Mouse (Mus musculus): Measurements from ENCODE around the gene Soat1. TPM values are rescaled to one million over a fixed set of nuclear protein-coding genes. Genes with fewer than 3 reads are reported as not detected.
"Not testable (repeated sequence)": the region's sequence is repeated elsewhere in the genome, so short reads cannot be mapped to it uniquely, and the experiment has no call there.

Gene Soat1
- polyA plus RNA-seq (2014; fragmentation: Nextera tagmentation; extraction: Ambion mirVana): 18.2 and 25.7 TPM in 2 replicates

DNA sequence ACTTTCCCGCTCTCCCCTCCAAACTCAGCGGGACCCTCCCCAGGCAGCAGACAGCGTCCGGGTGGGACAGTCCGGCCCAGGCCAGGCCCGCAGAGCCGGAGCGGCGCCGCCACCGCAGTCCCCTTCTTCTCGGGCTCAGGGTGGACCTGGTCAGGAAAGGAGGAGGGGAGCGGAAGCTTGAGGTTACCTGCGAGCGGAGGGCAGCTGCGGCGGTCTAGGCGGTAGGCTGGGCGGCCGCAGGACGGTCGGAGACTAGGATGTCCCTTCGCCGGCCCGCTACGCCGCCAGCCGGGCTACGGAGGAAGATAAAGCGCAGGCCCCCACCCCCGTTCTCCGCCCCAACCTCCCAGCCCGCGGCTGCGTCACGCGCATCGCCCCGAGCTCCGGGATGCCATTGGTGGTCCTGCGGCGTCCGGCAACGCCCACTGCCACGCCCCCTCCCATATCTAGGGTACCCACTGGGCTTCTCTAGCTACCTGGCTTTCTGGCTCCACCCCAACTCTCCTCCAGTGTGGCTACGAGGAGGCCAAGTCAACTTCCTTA is at the start of gene Soat1:
Gene Soat1 (minus strand): TSS at position 371 of the 543 bp plus-strand sequence.
- Histone ChIP-seq H3K9ac (ENCODE audit: low read depth, low read length) (peak within 1 kb of the TSS; percentile 78), H3K27ac (ENCODE audit: low read depth, low read length) (peak within 1 kb of the TSS; percentile 19; the same call in 1 of the 2 replicates), H3K9me3 (ENCODE audit: control insufficient read depth, low read length) (no peaks in the 10 kb centered on the region; the same call in 1 of the 2 replicates), H3K4me2 (replicated peaks; ENCODE audit: low read depth, low read length) (peak within 1 kb of the TSS; percentile 51), H3K27me3 (ENCODE audit: control insufficient read depth, insufficient read depth, low read length) (no peaks in the 10 kb centered on the region), H3K36me3 (ENCODE audit: control insufficient read depth, insufficient read depth, low read length) (no peaks in the 10 kb centered on the region), H3K4me1 (replicated peaks; ENCODE audit: control insufficient read depth, insufficient read depth, low read length) (no peaks in the 10 kb centered on the region), H3K4me3 (ENCODE audit: low read depth, low read length) (peak within 1 kb of the TSS; percentile 73)
- peak; percentile 98 for ATAC-seq (ENCODE audit: low FRiP score)
- DNase-seq (ENCODE audit: low spot score): peak; percentile 92
- under 1% methylated on average over 30 of the region's 46 CpGs for WGBS

DNA sequence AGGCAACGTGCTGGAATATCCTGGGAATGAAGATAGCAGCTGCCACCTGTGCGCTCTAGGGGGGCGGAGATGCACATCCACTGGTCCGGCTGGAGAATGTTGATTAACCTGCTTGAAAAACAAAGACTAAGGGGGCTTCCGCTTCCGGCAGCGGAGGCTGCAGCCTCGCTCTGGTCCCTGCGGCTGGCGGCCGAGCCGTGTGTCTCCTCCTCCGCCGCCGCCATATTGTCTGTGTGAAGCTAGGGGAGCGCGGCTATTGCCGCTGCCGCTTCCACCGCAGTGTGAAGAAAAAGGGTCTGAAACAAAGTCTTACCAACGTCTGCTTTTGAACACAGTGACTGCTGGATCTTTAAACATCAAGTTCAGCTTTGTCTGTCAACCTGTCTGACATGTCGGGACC is 49.7 kb upstream of the Soat1 start, which contains the start of gene Gm10031:
Gene Gm10031 (plus strand): TSS at position 171 of the 400 bp plus-strand sequence.
- not testable (repeated sequence) for ATAC-seq (ENCODE audit: low FRiP score)

DNA sequence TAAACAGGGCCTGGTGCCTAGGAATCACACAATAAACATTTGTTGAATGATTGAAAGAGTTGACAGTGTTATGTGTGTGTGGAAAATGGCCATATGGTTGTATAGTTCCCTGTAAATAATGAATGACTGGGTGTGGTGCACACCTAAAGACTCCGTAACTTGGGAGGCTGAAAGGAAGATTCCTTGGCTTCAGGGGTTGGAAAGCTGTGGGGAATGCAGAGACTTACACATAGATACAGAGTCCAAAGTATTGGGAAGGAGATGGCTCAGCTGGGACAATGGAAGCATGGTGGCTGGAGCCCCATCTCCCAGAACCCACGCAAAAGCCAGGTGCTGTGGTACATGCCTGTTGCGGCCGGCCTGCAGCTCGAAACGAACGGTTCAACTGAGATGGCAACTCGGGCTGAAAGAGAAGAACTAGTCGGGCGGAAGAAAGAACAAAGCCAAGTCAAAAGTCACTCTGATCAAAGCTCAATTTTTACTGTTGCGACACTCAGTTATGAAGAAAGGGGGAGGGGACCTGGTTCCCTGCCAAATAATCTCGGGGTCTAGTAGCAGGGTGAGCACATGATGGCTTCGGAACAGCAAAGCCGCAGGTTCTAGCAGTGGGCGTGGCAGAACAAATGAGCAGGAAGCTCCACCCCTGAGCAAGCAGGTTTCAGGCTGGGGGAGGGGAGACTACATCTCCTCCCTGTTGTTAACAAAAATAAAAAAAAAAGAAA is 47.8 kb upstream of the Soat1 start:
- DNase-seq (ENCODE audit: low spot score) (peak; percentile 2), ATAC-seq (ENCODE audit: low FRiP score) (no peak)
- WGBS: 56% methylated on average over 15 of the region's 15 CpGs
- Histone ChIP-seq H3K36me3 (ENCODE audit: control insufficient read depth, insufficient read depth, low read length) (no peaks in the 10 kb centered on the region), H3K9me3 (ENCODE audit: control insufficient read depth, low read length) (no peaks in the 10 kb centered on the region), H3K4me2 (replicated peaks; ENCODE audit: low read depth, low read length) (no peak overlapping the region), H3K27me3 (ENCODE audit: control insufficient read depth, insufficient read depth, low read length) (no peaks in the 10 kb centered on the region), H3K4me1 (replicated peaks; ENCODE audit: control insufficient read depth, insufficient read depth, low read length) (no peaks in the 10 kb centered on the region), H3K9ac (ENCODE audit: low read depth, low read length) (no peak overlapping the region), H3K4me3 (ENCODE audit: low read depth, low read length) (no peak overlapping the region), H3K27ac (ENCODE audit: low read depth, low read length) (no peak overlapping the region)

More for the DNA sequence above, 49.7 kb upstream of the Soat1 start, which contains the start of gene Gm10031:
- not testable (repeated sequence) for H3K9me3 ChIP-seq (ENCODE audit: control insufficient read depth, low read length); DNase-seq (ENCODE audit: low spot score); H3K4me1 ChIP-seq (replicated peaks; ENCODE audit: control insufficient read depth, insufficient read depth, low read length); H3K36me3 ChIP-seq (ENCODE audit: control insufficient read depth, insufficient read depth, low read length); H3K27ac ChIP-seq (ENCODE audit: low read depth, low read length); H3K4me2 ChIP-seq (replicated peaks; ENCODE audit: low read depth, low read length); H3K4me3 ChIP-seq (ENCODE audit: low read depth, low read length); H3K9ac ChIP-seq (ENCODE audit: low read depth, low read length); H3K27me3 ChIP-seq (ENCODE audit: control insufficient read depth, insufficient read depth, low read length)
- WGBS: 91% methylated on average over 17 of the region's 22 CpGs

DNA sequence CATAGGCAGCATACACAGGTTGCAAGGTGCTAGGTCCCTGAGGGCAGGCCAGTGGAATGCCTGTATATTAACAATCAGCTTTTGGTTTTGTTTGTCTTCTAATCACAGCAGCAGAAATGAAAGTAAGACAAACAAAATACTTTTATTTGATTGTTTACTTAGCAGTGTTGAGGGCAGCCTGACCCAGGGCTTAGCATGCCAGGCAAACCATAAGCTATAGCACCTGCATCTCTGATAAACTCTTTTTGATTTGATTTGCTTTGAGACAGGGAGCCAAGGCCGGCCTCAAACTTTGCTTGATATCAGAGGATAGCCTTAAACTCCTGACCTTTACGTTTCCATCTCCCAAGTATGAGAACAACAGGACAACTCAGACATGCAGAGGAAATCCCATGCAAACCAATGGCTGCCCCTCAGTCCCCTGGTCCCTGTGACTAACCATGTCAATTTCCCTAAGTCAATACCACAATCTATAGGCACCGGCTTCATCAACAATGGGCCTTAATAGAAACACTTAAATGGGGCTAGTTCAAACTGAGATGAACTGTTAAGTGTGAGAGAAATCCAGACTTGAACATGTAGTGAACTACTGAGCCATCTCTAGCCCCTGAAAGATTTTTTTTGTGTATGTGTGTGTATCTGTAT is 46.1 kb upstream of the Soat1 start:
- WGBS: 89% methylated on average over 3 of the region's 3 CpGs
- DNase-seq (ENCODE audit: low spot score) (no peak), ATAC-seq (ENCODE audit: low FRiP score) (no peak)
- no peak overlapping the region for H3K4me2 ChIP-seq (replicated peaks; ENCODE audit: low read depth, low read length)
- no peaks in the 10 kb centered on the region for H3K27me3 ChIP-seq (ENCODE audit: control insufficient read depth, insufficient read depth, low read length)
- no peak overlapping the region for H3K4me3 ChIP-seq (ENCODE audit: low read depth, low read length)
- H3K27ac ChIP-seq (ENCODE audit: low read depth, low read length): no peak overlapping the region
- no peaks in the 10 kb centered on the region for H3K4me1 ChIP-seq (replicated peaks; ENCODE audit: control insufficient read depth, insufficient read depth, low read length)
- no peaks in the 10 kb centered on the region for H3K9me3 ChIP-seq (ENCODE audit: control insufficient read depth, low read length)
- no peaks in the 10 kb centered on the region for H3K36me3 ChIP-seq (ENCODE audit: control insufficient read depth, insufficient read depth, low read length)
- no peak overlapping the region for H3K9ac ChIP-seq (ENCODE audit: low read depth, low read length)

DNA sequence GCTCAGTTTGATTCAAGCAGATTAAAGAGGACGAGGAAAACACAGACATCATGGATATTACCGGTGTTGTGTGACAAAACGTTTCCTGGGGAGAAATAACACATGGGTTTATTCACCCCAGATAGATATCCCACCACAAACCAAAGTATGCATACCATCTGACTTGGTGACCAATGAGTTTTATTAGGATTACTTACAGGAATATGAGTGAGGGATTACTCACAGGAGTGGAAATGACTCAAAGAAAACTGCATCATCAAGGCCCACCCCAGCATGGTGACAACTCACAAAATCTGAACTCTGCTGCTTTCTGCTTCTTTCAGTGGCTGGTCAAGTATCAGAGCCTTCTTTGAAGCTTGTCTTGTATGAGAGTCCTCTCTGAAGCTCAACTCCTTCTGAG is 33.6 kb upstream of the Soat1 start:
- H3K27me3 ChIP-seq (ENCODE audit: control insufficient read depth, insufficient read depth, low read length): no peaks in the 10 kb centered on the region
- H3K9me3 ChIP-seq (ENCODE audit: control insufficient read depth, low read length): no peaks in the 10 kb centered on the region
- no peak for DNase-seq (ENCODE audit: low spot score)
- H3K9ac ChIP-seq (ENCODE audit: low read depth, low read length): no peak overlapping the region
- H3K36me3 ChIP-seq (ENCODE audit: control insufficient read depth, insufficient read depth, low read length): no peaks in the 10 kb centered on the region
- H3K27ac ChIP-seq (ENCODE audit: low read depth, low read length): no peak overlapping the region
- H3K4me3 ChIP-seq (ENCODE audit: low read depth, low read length): no peak overlapping the region
- ATAC-seq (ENCODE audit: low FRiP score): no peak
- H3K4me1 ChIP-seq (replicated peaks; ENCODE audit: control insufficient read depth, insufficient read depth, low read length): no peaks in the 10 kb centered on the region
- H3K4me2 ChIP-seq (replicated peaks; ENCODE audit: low read depth, low read length): no peak overlapping the region
- WGBS: 78% methylated on average over 3 of the region's 3 CpGs

DNA sequence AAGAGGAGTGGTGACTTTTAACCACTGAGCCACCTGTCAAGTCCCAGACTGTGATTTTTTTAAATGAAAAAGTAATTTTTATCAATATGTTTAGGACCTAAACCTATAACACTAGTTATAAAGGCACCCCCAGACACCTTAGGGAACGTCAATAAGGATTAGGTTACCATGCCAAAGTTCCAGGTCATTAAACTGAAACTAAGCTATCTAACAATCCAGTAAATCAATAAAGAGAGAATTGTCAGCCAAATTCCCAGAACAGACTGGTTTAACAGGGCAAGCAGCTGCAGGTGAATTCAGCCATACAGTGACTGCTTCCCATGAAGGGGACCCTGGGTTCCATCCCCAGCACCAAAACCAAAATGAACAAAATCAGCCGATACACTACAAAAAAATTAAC is 31.8 kb upstream of the Soat1 start:
- no peak overlapping the region for H3K4me3 ChIP-seq (ENCODE audit: low read depth, low read length)
- 90% methylated on average over 2 of the region's 2 CpGs for WGBS
- no peaks in the 10 kb centered on the region for H3K4me1 ChIP-seq (replicated peaks; ENCODE audit: control insufficient read depth, insufficient read depth, low read length)
- no peaks in the 10 kb centered on the region for H3K27me3 ChIP-seq (ENCODE audit: control insufficient read depth, insufficient read depth, low read length)
- DNase-seq (ENCODE audit: low spot score) (no peak), ATAC-seq (ENCODE audit: low FRiP score) (no peak)
- H3K27ac ChIP-seq (ENCODE audit: low read depth, low read length): no peak overlapping the region
- H3K9ac ChIP-seq (ENCODE audit: low read depth, low read length): no peak overlapping the region
- no peaks in the 10 kb centered on the region for H3K36me3 ChIP-seq (ENCODE audit: control insufficient read depth, insufficient read depth, low read length)
- H3K4me2 ChIP-seq (replicated peaks; ENCODE audit: low read depth, low read length): no peak overlapping the region
- H3K9me3 ChIP-seq (ENCODE audit: control insufficient read depth, low read length): no peaks in the 10 kb centered on the region

DNA sequence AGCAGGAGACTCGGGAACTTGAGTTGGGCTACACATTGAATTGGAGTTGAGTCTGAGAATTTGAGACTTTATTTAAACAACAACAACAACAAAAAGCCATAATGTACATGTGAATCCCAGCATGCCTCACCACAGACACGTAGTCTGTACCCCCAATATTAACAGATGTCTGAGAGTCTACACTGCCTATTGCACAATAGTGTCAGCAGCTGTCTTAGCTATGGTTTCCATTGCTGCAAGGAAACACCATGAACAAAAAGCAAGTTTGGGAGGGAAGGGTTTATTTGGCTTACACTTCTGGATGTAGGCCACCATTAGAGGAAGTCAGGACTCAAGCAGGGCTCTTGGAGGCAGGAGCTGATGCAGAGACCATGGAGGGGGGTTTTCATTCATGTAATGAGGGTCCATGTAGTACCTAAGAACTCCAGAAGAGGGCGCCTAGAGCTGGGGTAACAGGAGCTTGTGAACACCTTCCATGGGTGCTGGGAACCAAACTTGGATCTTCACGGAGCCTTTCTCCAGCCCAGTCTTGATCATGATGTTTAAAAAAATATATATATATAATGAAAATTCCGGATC is 30.9 kb upstream of the Soat1 start:
- Histone ChIP-seq H3K27me3 (ENCODE audit: control insufficient read depth, insufficient read depth, low read length) (no peaks in the 10 kb centered on the region), H3K4me3 (ENCODE audit: low read depth, low read length) (no peak overlapping the region), H3K4me2 (replicated peaks; ENCODE audit: low read depth, low read length) (no peak overlapping the region), H3K4me1 (replicated peaks; ENCODE audit: control insufficient read depth, insufficient read depth, low read length) (no peaks in the 10 kb centered on the region), H3K27ac (ENCODE audit: low read depth, low read length) (no peak overlapping the region), H3K9me3 (ENCODE audit: control insufficient read depth, low read length) (no peaks in the 10 kb centered on the region), H3K36me3 (ENCODE audit: control insufficient read depth, insufficient read depth, low read length) (no peaks in the 10 kb centered on the region), H3K9ac (ENCODE audit: low read depth, low read length) (no peak overlapping the region)
- WGBS: 74% methylated on average over 5 of the region's 5 CpGs
- ATAC-seq (ENCODE audit: low FRiP score): no peak
- DNase-seq (ENCODE audit: low spot score): no peak

DNA sequence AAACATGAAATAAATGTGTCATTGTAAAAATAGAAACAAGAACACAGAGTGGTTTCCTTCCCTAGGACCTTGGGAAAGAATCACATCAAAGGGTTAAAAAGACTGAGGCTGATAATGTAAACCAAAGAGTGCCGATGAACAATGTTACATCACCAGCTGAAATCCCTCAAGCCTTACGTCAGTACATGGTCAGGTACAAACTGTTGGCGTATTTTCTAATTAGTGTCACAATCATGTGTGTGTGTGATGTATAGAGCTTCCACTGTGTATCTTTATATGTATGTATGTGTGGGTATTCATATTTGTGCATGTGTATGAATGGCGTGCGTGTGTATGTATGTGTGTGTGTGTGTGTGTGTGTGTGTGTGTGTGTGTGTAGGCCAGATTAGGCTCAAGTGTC is 22.8 kb upstream of the Soat1 start:
- DNase-seq (ENCODE audit: low spot score) (no peak), ATAC-seq (ENCODE audit: low FRiP score) (no peak)
- no peak overlapping the region for H3K9ac ChIP-seq (ENCODE audit: low read depth, low read length)
- 82% methylated on average over 4 of the region's 5 CpGs for whole genome bisulfite sequencing
- H3K27me3 ChIP-seq (ENCODE audit: control insufficient read depth, insufficient read depth, low read length): no peaks in the 10 kb centered on the region
- H3K9me3 ChIP-seq (ENCODE audit: control insufficient read depth, low read length): no peaks in the 10 kb centered on the region
- H3K4me1 ChIP-seq (replicated peaks; ENCODE audit: control insufficient read depth, insufficient read depth, low read length): no peaks in the 10 kb centered on the region
- H3K27ac ChIP-seq (ENCODE audit: low read depth, low read length): no peak overlapping the region
- no peak overlapping the region for H3K4me3 ChIP-seq (ENCODE audit: low read depth, low read length)
- H3K4me2 ChIP-seq (replicated peaks; ENCODE audit: low read depth, low read length): no peak overlapping the region
- no peaks in the 10 kb centered on the region for H3K36me3 ChIP-seq (ENCODE audit: control insufficient read depth, insufficient read depth, low read length)
